Comparison of ENCODE assay signal across 11 mouse cellular contexts in the genomic region with DNA sequence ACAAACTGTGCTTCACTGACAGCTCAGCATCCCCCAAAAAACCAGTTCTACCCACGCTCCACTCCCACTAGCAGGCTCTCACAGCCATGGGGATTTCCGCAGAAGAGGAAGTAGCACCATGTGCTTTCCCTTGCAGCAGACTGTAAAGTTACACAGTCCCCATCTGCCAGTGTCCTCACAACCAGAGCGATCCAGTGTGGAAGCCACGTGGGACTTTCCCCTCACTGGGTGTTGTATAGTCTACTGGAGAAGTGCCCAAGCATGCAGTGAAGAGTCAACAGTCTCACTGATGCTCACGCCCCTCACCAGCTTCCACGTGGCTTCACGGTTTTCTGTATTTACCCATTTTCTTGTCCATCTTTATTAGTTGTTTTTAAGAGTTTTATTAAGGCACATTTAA. TPM values are rescaled to one million over a fixed set of nuclear protein-coding genes. Genes with fewer than 3 reads are reported as not detected.
DNase-seq lines count a peak whose midpoint lies in the region; ATAC-seq lines count a peak whose summit lies in the region.
"Had no signal": no experiment of that assay in that cellular context is flagged by ENCODE, and none has a peak within 500 bp of the region (broad histone marks: within the 10 kb centered on the region; RNA-seq: fewer than 3 reads in every experiment).

No protein-coding gene starts in this region.

- H3K79me2 ChIP-seq in macrophage (ENCODE audit: inconsistent target): peaks cover 16% of the 10 kb centered on the region; the same call in 1 of the 2 replicates

- peak; percentile 97 for ATAC-seq in inflammation-experienced regulatory T-cells, adult 6 months

- no peak overlapping the region for H3K4me3 ChIP-seq in macrophage (ENCODE audit: inconsistent target)
- H3K4me3 ChIP-seq: embryonic facial prominence, embryonic 12.5 days; heart, adult 2 months had no signal

- WGBS in macrophage (ENCODE audit: missing documents): 20% methylated on average over 7 of the region's 7 CpGs

- peaks cover 53% of the 10 kb centered on the region for H3K36me3 ChIP-seq in macrophage (ENCODE audit: inconsistent target)

- peak; percentile 40 to 60 for DNase-seq in right cerebral cortex, adult 2 months (ENCODE audit: low spot score in 2 of 2)
- no peak for DNase-seq in right cerebral cortex, postnatal 25 days
- DNase-seq in testis, postnatal 14 days (ENCODE audit: low spot score): no peak
- no peak for DNase-seq in cerebellum, postnatal 10 days
- DNase-seq in testis, postnatal 10 days (ENCODE audit: low spot score): no peak
- DNase-seq: kidney, postnatal 36 days; midbrain, embryonic 14.5 days had no signal

- H3K27ac ChIP-seq in macrophage: peak overlapping the region; percentile 42
- H3K27ac ChIP-seq: embryonic facial prominence, embryonic 12.5 days; heart, adult 2 months had no signal

RNA-seq across cellular contexts. Expression of a gene that starts 19.7 kb away (rescaled TPM):
- polyA plus RNA-seq in inflammation-experienced regulatory T-cells, adult 6 months (2017; shearing (Covaris generic)): 10 to 100 TPM; 43.6 to 48.9 (median 46.6) TPM
- total RNA-seq in macrophage (2018; cell fraction: chromatin; rRNA removed): 10 to 100 TPM in 23 of 26 experiments, 1 to 10 TPM in 3; 6.0 to 24.6 (median 15.6) TPM
- total RNA-seq in macrophage (2018; cell fraction: cytosol; rRNA removed): 10 to 100 TPM; 32.6 to 44.2 (median 39.0) TPM
- 10 to 100 TPM in 25 of 26 experiments, 1 to 10 TPM in 1; 9.8 to 39.1 (median 19.7) TPM for total RNA-seq in macrophage (2018; cell fraction: nucleus; rRNA removed)
- polyA plus RNA-seq in macrophage (2018): 30.1 to 45.1 TPM (median 38.8 TPM) in 3 replicates

RNA-seq across cellular contexts. Expression of a gene that starts 37.6 kb away (rescaled TPM):
- 10 to 100 TPM; 47.3 to 68.0 (median 67.7) TPM for polyA plus RNA-seq in inflammation-experienced regulatory T-cells, adult 6 months (2017; shearing (Covaris generic))
- 100 to 1,000 TPM; 103 to 555 (median 216) TPM for total RNA-seq in macrophage (2018; cell fraction: chromatin; rRNA removed)
- 100 to 1,000 TPM in 22 of 26 experiments, 10 to 100 TPM in 4; 86.1 to 147 (median 109) TPM for total RNA-seq in macrophage (2018; cell fraction: cytosol; rRNA removed)
- 100 to 1,000 TPM; 144 to 491 (median 256) TPM for total RNA-seq in macrophage (2018; cell fraction: nucleus; rRNA removed)
- polyA plus RNA-seq in macrophage (2018): 84.3 to 118 TPM (median 89.4 TPM) in 3 replicates

RNA-seq across cellular contexts. Expression of a gene that starts 49.8 kb away (rescaled TPM):
- polyA plus RNA-seq in inflammation-experienced regulatory T-cells, adult 6 months (2017; shearing (Covaris generic)): 100 to 1,000 TPM in 1 of 3 experiments, 10 to 100 TPM in 2; 70.2 to 102 (median 87.2) TPM
- total RNA-seq in macrophage (2018; cell fraction: chromatin; rRNA removed): 10 to 100 TPM; 11.0 to 83.3 (median 35.0) TPM
- 10 to 100 TPM; 33.5 to 62.3 (median 41.3) TPM for total RNA-seq in macrophage (2018; cell fraction: cytosol; rRNA removed)
- 10 to 100 TPM; 17.4 to 57.7 (median 29.1) TPM for total RNA-seq in macrophage (2018; cell fraction: nucleus; rRNA removed)
- polyA plus RNA-seq in macrophage (2018): 36.8 to 42.4 TPM (median 38.6 TPM) in 3 replicates

RNA-seq across cellular contexts. Expression of a gene that starts 50.7 kb away (rescaled TPM):
- 100 to 1,000 TPM; 105 to 138 (median 128) TPM for polyA plus RNA-seq in inflammation-experienced regulatory T-cells, adult 6 months (2017; shearing (Covaris generic))
- total RNA-seq in macrophage (2018; cell fraction: chromatin; rRNA removed): 100 to 1,000 TPM in 6 of 26 experiments, 10 to 100 TPM in 20; 13.2 to 105 (median 59.4) TPM
- 10 to 100 TPM; 27.8 to 44.6 (median 38.7) TPM for total RNA-seq in macrophage (2018; cell fraction: cytosol; rRNA removed)
- total RNA-seq in macrophage (2018; cell fraction: nucleus; rRNA removed): 10 to 100 TPM; 14.5 to 96.3 (median 47.1) TPM
- 39.6 to 58.9 TPM (median 52.0 TPM) in 3 replicates for polyA plus RNA-seq in macrophage (2018)

Comparison
In these comparisons a context has a peak if more than half of its experiments do, and no peak if none do; other contexts are left out.
1. DNase-seq: peak in right cerebral cortex, adult 2 months (2 of 2); none in right cerebral cortex, postnatal 25 days (single experiment), testis, postnatal 14 days (single experiment), cerebellum, postnatal 10 days (0 of 2) and testis, postnatal 10 days (single experiment).